8 mouse cellular contexts compared by ENCODE assay signal in the genomic region with DNA sequence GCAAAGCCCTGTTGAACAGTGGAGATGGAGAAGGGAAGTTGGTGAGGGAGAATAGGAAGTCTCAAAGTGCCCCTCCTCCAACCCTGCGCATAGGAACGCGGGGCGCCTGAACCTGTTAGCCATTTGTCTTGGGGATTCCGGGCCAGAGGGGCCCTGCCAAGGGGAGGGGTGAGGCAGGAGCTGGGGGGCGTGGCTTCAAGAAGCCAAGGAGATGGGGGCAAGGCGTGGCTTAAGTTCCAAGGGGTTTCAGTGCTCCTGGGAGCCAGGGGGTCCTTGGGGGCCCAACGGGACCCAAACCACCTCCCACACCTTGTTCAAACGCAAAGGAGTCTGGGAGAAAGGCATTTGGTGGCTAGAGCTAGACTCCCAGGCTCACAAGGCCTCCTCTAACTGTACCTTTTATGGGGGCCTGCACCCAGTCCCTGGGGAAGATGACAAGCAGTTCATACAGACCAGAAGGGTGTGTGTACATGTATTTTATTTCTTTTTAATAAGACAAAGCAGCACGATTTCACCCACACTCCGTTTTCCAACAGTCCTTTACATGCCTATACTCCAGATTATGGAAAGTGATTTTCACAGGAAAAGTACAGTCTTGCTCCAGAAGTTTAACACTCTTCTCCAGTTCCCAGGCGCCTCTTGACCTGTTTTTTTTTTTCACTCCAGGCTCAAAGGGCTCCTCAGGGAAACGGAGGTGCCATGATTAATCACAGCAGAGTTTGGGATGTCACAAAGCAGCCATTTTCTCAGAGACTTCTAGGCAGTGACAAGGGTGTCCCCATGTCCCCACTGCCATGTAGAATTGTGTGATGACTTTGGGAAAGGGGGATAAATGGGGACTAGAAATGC.
DNase-seq lines count a peak whose midpoint lies in the region; ATAC-seq lines count a peak whose summit lies in the region.

No protein-coding gene starts in this region.

- no peak overlapping the region for H3K27ac ChIP-seq in hindbrain, embryonic 10.5 days
- no peak overlapping the region for H3K27ac ChIP-seq in hindbrain, embryonic 14.5 days
- peak overlapping the region; percentile 74 to 95 for H3K27ac ChIP-seq in heart, embryonic 14.5 days (replicated peaks in 1 of 2; ENCODE audit: control insufficient read depth in 1 of 2, insufficient read depth in 1 of 2, low read depth in 2 of 2, low read length in 2 of 2)
- no peak overlapping the region; the same call in 1 of the 2 replicates for H3K27ac ChIP-seq in liver, embryonic 11.5 days (ENCODE audit: low read depth, low read length)

- 22% methylated on average over 13 of the region's 13 CpGs for WGBS in hindbrain, embryonic 10.5 days
- 18% methylated on average over 12 of the region's 13 CpGs for WGBS in hindbrain, embryonic 14.5 days
- 12% methylated on average over 13 of the region's 13 CpGs for WGBS in heart, embryonic 14.5 days
- 15% methylated on average over 11 of the region's 13 CpGs for WGBS in liver, embryonic 11.5 days

- peaks cover 3% of the 10 kb centered on the region; the same call in 1 of the 2 replicates for H3K9me3 ChIP-seq in hindbrain, embryonic 10.5 days
- no peaks in the 10 kb centered on the region for H3K9me3 ChIP-seq in hindbrain, embryonic 14.5 days (ENCODE audit: control insufficient read depth, low read length)
- no peaks in the 10 kb centered on the region for H3K9me3 ChIP-seq in heart, embryonic 14.5 days (ENCODE audit: control insufficient read depth, low read length)
- no peaks in the 10 kb centered on the region for H3K9me3 ChIP-seq in liver, embryonic 11.5 days (ENCODE audit: control insufficient read depth, low read length)

- H3K9ac ChIP-seq in hindbrain, embryonic 14.5 days = no peak overlapping the region
- peak overlapping the region; percentile 97 for H3K9ac ChIP-seq in heart, embryonic 14.5 days (ENCODE audit: low read length)
- no peak overlapping the region for H3K9ac ChIP-seq in liver, embryonic 11.5 days (ENCODE audit: low read depth, low read length)

- no peaks in the 10 kb centered on the region for H3K36me3 ChIP-seq in hindbrain, embryonic 10.5 days
- H3K36me3 ChIP-seq in hindbrain, embryonic 14.5 days (replicated peaks; ENCODE audit: control insufficient read depth, insufficient read depth) = no peaks in the 10 kb centered on the region
- peaks cover 13% of the 10 kb centered on the region; the same call in 1 of the 2 replicates for H3K36me3 ChIP-seq in heart, embryonic 14.5 days (ENCODE audit: control insufficient read depth, insufficient read depth, low read length)
- H3K36me3 ChIP-seq in liver, embryonic 11.5 days (ENCODE audit: control insufficient read depth, insufficient read depth, low read length) = no peaks in the 10 kb centered on the region

- H3K4me3 ChIP-seq in hindbrain, embryonic 10.5 days = peak overlapping the region; percentile 31
- no peak overlapping the region for H3K4me3 ChIP-seq in hindbrain, embryonic 14.5 days (replicated peaks; ENCODE audit: low read length)
- peak overlapping the region; percentile 47 to 65; a peak in 3 of 4 replicates for H3K4me3 ChIP-seq in heart, embryonic 14.5 days (ENCODE audit: control insufficient read depth in 1 of 2, insufficient read depth in 1 of 2, low read depth in 1 of 2, low read length in 2 of 2)
- H3K4me3 ChIP-seq in liver, embryonic 11.5 days (ENCODE audit: low read depth, low read length) = peak overlapping the region; percentile 29

- no peak for ATAC-seq in hindbrain, embryonic 14.5 days (ENCODE audit: low FRiP score)
- peak; percentile 57 for ATAC-seq in heart, embryonic 14.5 days (ENCODE audit: insufficient number of reproducible peaks, insufficient read depth, low FRiP score, low read depth)
- ATAC-seq in liver, embryonic 11.5 days (replicated peaks; ENCODE audit: low FRiP score) = peak; percentile 50

- no peak overlapping the region for H3K4me2 ChIP-seq in hindbrain, embryonic 14.5 days (replicated peaks)
- H3K4me2 ChIP-seq in heart, embryonic 14.5 days (ENCODE audit: low read length) = peak overlapping the region; percentile 61
- H3K4me2 ChIP-seq in liver, embryonic 11.5 days = peak overlapping the region; percentile 58

- H3K4me1 ChIP-seq in hindbrain, embryonic 10.5 days (replicated peaks) = peaks cover 36% of the 10 kb centered on the region
- H3K4me1 ChIP-seq in hindbrain, embryonic 14.5 days (replicated peaks; ENCODE audit: control insufficient read depth, insufficient read depth, low read length) = no peaks in the 10 kb centered on the region
- peaks cover 0 to 3% of the 10 kb centered on the region in 2 experiments; a peak in 2 of 4 replicates for H3K4me1 ChIP-seq in heart, embryonic 14.5 days (ENCODE audit: control insufficient read depth in 2 of 2, insufficient read depth in 2 of 2, low read length in 2 of 2)
- H3K4me1 ChIP-seq in liver, embryonic 11.5 days (replicated peaks; ENCODE audit: control insufficient read depth, insufficient read depth, low read length) = no peaks in the 10 kb centered on the region; the same call in 1 of the 2 replicates

- peaks cover 7% of the 10 kb centered on the region for H3K27me3 ChIP-seq in hindbrain, embryonic 10.5 days (ENCODE audit: insufficient read depth, poor library complexity, severe bottlenecking)
- H3K27me3 ChIP-seq in hindbrain, embryonic 14.5 days (ENCODE audit: control insufficient read depth, insufficient read depth, low read length) = peaks cover 6% of the 10 kb centered on the region; the same call in 1 of the 2 replicates
- no peaks in the 10 kb centered on the region for H3K27me3 ChIP-seq in heart, embryonic 14.5 days (ENCODE audit: control insufficient read depth, insufficient read depth, low read length)
- no peaks in the 10 kb centered on the region; the same call in 1 of the 2 replicates for H3K27me3 ChIP-seq in liver, embryonic 11.5 days (replicated peaks; ENCODE audit: control insufficient read depth, insufficient read depth, low read length)

- DNase-seq in hindbrain, embryonic 10.5 days (ENCODE audit: low spot score) = peak; percentile 53
- DNase-seq in hindbrain, embryonic 14.5 days (ENCODE audit: low spot score) = no peak
- peak; percentile 67 for DNase-seq in adipocyte (ENCODE audit: low spot score)
- DNase-seq in liver, embryonic 11.5 days (ENCODE audit: low spot score) = peak; percentile 65
- DNase-seq in retina, embryonic 14.5 days (ENCODE audit: low spot score) = peak; percentile 57
- no peak for DNase-seq in spleen, postnatal 14 days (ENCODE audit: low spot score in 2 of 2)
- no peak for DNase-seq in spleen, postnatal 36 days (ENCODE audit: low spot score in 2 of 2)

Comparison
In these comparisons a context has a peak if more than half of its experiments do, and no peak if none do; other contexts are left out.
1. DNase-seq: peak in hindbrain, embryonic 10.5 days (single experiment), adipocyte (single experiment), liver, embryonic 11.5 days (single experiment) and retina, embryonic 14.5 days (single experiment); none in hindbrain, embryonic 14.5 days (single experiment), spleen, postnatal 14 days (0 of 2) and spleen, postnatal 36 days (0 of 2).
2. H3K27ac ChIP-seq: peak in heart, embryonic 14.5 days (2 of 2); none in hindbrain, embryonic 10.5 days (single experiment), hindbrain, embryonic 14.5 days (single experiment) and liver, embryonic 11.5 days (single experiment).